Mouse (Mus musculus) hindbrain, embryonic 12.5 days (tissue): ENCODE measurements around the gene Rps6ka4. TPM values are rescaled to one million over a fixed set of nuclear protein-coding genes. Genes with fewer than 3 reads are reported as not detected.
A peak's percentile ranks its signal among the peaks of the same experiment; 100 is the strongest.

ENCODE experiments used
- ATAC-seq: fragments of 200-750 bp; cut with Nextera tagmentation; 2 replicates; pipeline ENCODE4 v1.8.0; 2017; ENCODE audit warnings: moderate TSS enrichment; ENCODE audit not compliant: low FRiP score
- H3K27ac ChIP-seq: fragments of 300-500 bp; sonication (generic); 2 replicates; pipeline ENCODE4 v1.5.1; 2016; ENCODE audit warnings: mild to moderate bottlenecking
- H3K27me3 ChIP-seq: fragments of 300-500 bp; sonication (generic); 2 replicates; pipeline ENCODE4 v1.6.1; 2016; ENCODE audit warnings: mild to moderate bottlenecking
- H3K36me3 ChIP-seq: fragments of 300-500 bp; sonication (generic); 2 replicates; pipeline ENCODE4 v1.6.1; 2016; ENCODE audit warnings: mild to moderate bottlenecking
- H3K4me1 ChIP-seq: fragments of 300-500 bp; sonication (generic); 2 replicates; pipeline ENCODE4 v1.6.1; 2016
- H3K4me2 ChIP-seq: fragments of 300-500 bp; sonication (generic); replicated peaks from 2 replicates; pipeline ENCODE4 v1.6.1; 2016; ENCODE audit warnings: mild to moderate bottlenecking
- H3K4me3 ChIP-seq: fragments of 300-500 bp; sonication (generic); 2 replicates; pipeline ENCODE4 v1.5.1; 2016; ENCODE audit warnings: mild to moderate bottlenecking
- H3K9ac ChIP-seq: fragments of 300-500 bp; sonication (generic); 2 replicates; pipeline ENCODE4 v1.6.1; 2016; ENCODE audit warnings: mild to moderate bottlenecking, moderate library complexity
- H3K9me3 ChIP-seq: fragments of 300-500 bp; sonication (generic); replicated peaks from 2 replicates; pipeline ENCODE4 v1.6.1; 2016; ENCODE audit warnings: mild to moderate bottlenecking
- WGBS: fragments of 180-500 bp; shearing (Covaris S2); methylation state at CpG from one replicate; pipeline ENCODE4 v1.1.7; 2016; 5-methylcytosine and 5-hydroxymethylcytosine counted together
- microRNA-seq: library from miRNA; unstranded; fragments of <30 nt; microRNA quantifications from one replicate; pipeline ENCODE4, GENCODE M21; 2017
- polyA plus RNA-seq: library from polyadenylated mRNA; unstranded; fragments of >200 nt; fragmentation: Nextera tagmentation; extraction: Ambion mirVana; gene quantifications from 2 replicates; pipeline ENCODE4 v1.2.1, GENCODE M21; 2016

Rps6ka4 gene
- polyA plus RNA-seq, 1 experiment from 2014 or later = 13.2 TPM

DNA sequence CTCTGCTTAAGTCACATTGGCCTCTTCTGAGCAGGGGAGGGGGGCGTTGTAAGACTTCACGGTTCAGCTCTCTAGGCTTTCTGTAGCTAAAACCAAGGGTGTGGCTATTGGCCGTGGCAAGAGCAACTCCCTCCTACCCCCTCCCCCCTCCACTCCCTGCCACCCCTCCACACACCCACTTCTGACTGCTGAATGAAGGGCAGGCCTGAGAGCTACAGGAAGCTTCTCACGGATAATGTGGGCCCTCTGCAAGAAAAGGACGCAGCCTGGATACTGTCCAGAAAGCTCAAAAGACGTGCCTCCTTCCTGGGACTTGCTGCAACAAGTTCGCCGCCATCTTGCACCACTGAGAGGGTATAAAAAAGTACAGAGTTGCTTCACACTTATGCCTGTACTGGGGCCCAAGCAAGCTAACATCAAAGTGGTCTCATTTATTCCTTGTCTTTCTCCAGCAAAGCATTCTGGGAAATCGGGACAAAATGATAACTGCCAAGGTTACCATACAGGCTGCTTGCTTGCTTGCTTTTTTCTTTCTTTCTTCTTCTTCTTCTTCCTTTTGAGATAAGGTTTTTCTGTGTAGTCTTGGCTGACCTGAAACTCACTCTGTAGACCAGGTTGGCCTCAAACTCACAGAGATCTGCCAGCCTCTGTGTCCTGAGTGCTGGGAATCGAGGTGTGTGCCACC lies 21.2 kb downstream of the Rps6ka4 start:
- no peak overlapping the region for H3K9ac ChIP-seq
- no peak overlapping the region for H3K4me2 ChIP-seq
- H3K4me3 ChIP-seq = no peak overlapping the region
- no peaks in the 10 kb centered on the region for H3K36me3 ChIP-seq
- no peaks in the 10 kb centered on the region for H3K9me3 ChIP-seq
- no peaks in the 10 kb centered on the region; the same call in 1 of the 2 replicates for H3K27me3 ChIP-seq
- H3K4me1 ChIP-seq = no peaks in the 10 kb centered on the region
- no peak for ATAC-seq
- 51% methylated on average over 10 of the region's 10 CpGs for WGBS
- H3K27ac ChIP-seq = no peak overlapping the region

DNA sequence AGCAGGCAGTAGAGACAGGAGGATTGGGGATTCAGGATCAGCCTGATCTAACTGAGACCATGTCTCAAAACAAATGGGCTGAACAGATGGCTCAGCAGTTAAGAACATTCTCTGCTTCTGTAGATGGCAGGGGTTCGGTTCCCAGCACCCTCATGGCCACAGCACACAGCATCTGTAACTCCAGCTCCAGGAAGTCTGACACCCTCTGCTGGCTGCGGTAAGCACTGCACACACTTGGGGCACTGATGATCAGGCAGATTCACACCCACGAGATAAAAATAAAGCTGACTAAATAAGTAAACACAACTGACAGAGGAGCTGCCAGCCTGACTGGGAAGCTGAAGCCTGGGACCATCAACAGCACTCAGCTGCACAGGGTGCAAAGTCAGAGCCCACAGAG lies 25.5 kb downstream of the Rps6ka4 start:
- Histone ChIP-seq H3K36me3 (no peaks in the 10 kb centered on the region), H3K4me2 (no peak overlapping the region), H3K27ac (0 out of 2 replicates have a peak overlapping the region, but pooled peaks have one; percentile 52), H3K9ac (no peak overlapping the region), H3K4me1 (peaks cover 5% of the 10 kb centered on the region; the same call in 1 of the 2 replicates), H3K27me3 (no peaks in the 10 kb centered on the region; the same call in 1 of the 2 replicates), H3K9me3 (no peaks in the 10 kb centered on the region), H3K4me3 (no peak overlapping the region)
- WGBS = 87% methylated on average over 3 of the region's 3 CpGs
- no peak for ATAC-seq

DNA sequence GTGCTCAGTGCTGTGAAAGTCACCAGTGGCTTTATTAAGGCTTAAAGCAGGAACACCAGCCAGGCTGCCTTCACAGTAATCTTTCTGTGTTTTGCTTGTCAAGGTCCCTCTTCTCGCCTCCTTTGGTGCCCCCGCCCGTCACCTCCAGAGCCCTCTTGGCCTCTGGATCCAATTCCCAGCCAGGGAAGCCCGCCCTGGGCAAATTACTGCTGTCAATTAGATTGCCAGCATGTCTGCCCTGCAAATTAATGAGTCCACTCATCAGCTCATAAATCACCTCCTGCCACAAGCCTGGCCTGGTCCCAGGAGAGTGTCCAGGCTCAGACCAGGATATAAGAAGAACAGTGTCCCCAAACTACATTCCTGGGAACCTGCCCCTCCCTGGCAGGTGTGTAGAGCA lies 26.1 kb downstream of the Rps6ka4 start:
- Histone ChIP-seq H3K4me3 (no peak overlapping the region), H3K4me2 (no peak overlapping the region), H3K27ac (peak overlapping the region; percentile 52), H3K9me3 (no peaks in the 10 kb centered on the region), H3K36me3 (no peaks in the 10 kb centered on the region), H3K4me1 (peaks cover 5% of the 10 kb centered on the region; the same call in 1 of the 2 replicates), H3K9ac (no peak overlapping the region), H3K27me3 (no peaks in the 10 kb centered on the region; the same call in 1 of the 2 replicates)
- 35% methylated on average over 4 of the region's 4 CpGs for WGBS
- ATAC-seq = no peak; the same call in 1 of the 2 replicates

Small RNA genes within 50 kb of the gene (microRNA-seq; reads per million reads assigned to microRNA genes)
- not detected for gene Mir5046

Other genes with a start within 250 kb of the Rps6ka4 start
- gene Ccdc88b, start 17.6 kb upstream of the Rps6ka4 start, polyA plus RNA-seq = 0.50 and 0.85 TPM in 2 replicates
- gene Trmt112, start 69.1 kb upstream of the Rps6ka4 start, polyA plus RNA-seq = 108 and 128 TPM in 2 replicates
- 194 and 200 TPM in 2 replicates for gene Prdx5, start 69.5 kb upstream of the Rps6ka4 start, polyA plus RNA-seq
- 16.0 and 16.6 TPM in 2 replicates for gene Esrra, start 81.2 kb upstream of the Rps6ka4 start, polyA plus RNA-seq
- 0.98 TPM in 1 of 2 replicates, not detected in the other for gene Catsperz, start 84.7 kb upstream of the Rps6ka4 start, polyA plus RNA-seq
- gene Kcnk4, start 93.9 kb upstream of the Rps6ka4 start, polyA plus RNA-seq = 0.14 and 0.19 TPM in 2 replicates
- gene Bad, start 101.2 kb upstream of the Rps6ka4 start, polyA plus RNA-seq = 67.7 and 71.7 TPM in 2 replicates
- 40.6 and 47.6 TPM in 2 replicates for gene Gpr137, start 101.8 kb upstream of the Rps6ka4 start, polyA plus RNA-seq
- gene Ppp1r14b, start 134.3 kb upstream of the Rps6ka4 start, polyA plus RNA-seq = 259 and 281 TPM in 2 replicates
- gene Plcb3, start 135.8 kb upstream of the Rps6ka4 start, polyA plus RNA-seq = 27.9 and 29.3 TPM in 2 replicates
- gene Fkbp2, start 139.9 kb upstream of the Rps6ka4 start, polyA plus RNA-seq = 77.8 and 82.5 TPM in 2 replicates
- gene Vegfb, start 147.0 kb upstream of the Rps6ka4 start, polyA plus RNA-seq = 32.2 and 37.0 TPM in 2 replicates
- gene Dnajc4, start 151.9 kb upstream of the Rps6ka4 start, polyA plus RNA-seq = 20.5 and 24.0 TPM in 2 replicates
- 20.1 and 20.2 TPM in 2 replicates for gene Nudt22, start 155.5 kb upstream of the Rps6ka4 start, polyA plus RNA-seq
- gene Trpt1, start 155.5 kb upstream of the Rps6ka4 start, polyA plus RNA-seq = 8.7 and 12.6 TPM in 2 replicates
- gene Fermt3, start 178.8 kb upstream of the Rps6ka4 start, polyA plus RNA-seq = 6.3 and 6.5 TPM in 2 replicates
- 267 and 269 TPM in 2 replicates for gene Stip1, start 199.3 kb upstream of the Rps6ka4 start, polyA plus RNA-seq
- 5.6 TPM in 2 replicates for gene Macrod1, start 216.2 kb upstream of the Rps6ka4 start, polyA plus RNA-seq